In genomic region chr11:57833296-57833977, GRCm38 (mm10) we compare ENCODE assay signal across 15 mouse cellular contexts. TPM values are rescaled to one million over a fixed set of nuclear protein-coding genes. Genes with fewer than 3 reads are reported as not detected.
A peak's percentile ranks its signal among the peaks of the same experiment; 100 is the strongest.
DNase-seq lines count a peak whose midpoint lies in the region; ATAC-seq and TF ChIP-seq lines count a peak whose summit lies in the region.
"Had no signal": no experiment of that assay in that cellular context is flagged by ENCODE, and none has a peak within 500 bp of the region (broad histone marks: within the 10 kb centered on the region; RNA-seq: fewer than 3 reads in every experiment).

No protein-coding gene starts in this region.

- H3K4me2 ChIP-seq in heart, postnatal 0 days (ENCODE audit: low read depth, low read length): peak overlapping the region; percentile 26
- peak overlapping the region; percentile 29; the same call in 1 of the 2 replicates for H3K4me2 ChIP-seq in stomach, embryonic 15.5 days
- no peak overlapping the region for H3K4me2 ChIP-seq in stomach, postnatal 0 days (replicated peaks; ENCODE audit: low read depth)
- H3K4me2 ChIP-seq: neural tube, embryonic 13.5 days had no signal

- no peak for TF ChIP-seq EP300 in heart, postnatal 0 days (IDR thresholded peaks at IDR 0.05; ENCODE audit: low read depth)
- no peak for TF ChIP-seq EP300 in stomach, postnatal 0 days (optimal IDR thresholded peaks at IDR 0.05)

- H3K27me3 ChIP-seq in heart, postnatal 0 days (ENCODE audit: control insufficient read depth, insufficient read depth, low read length): peaks cover 97% of the 10 kb centered on the region
- peaks cover 87% of the 10 kb centered on the region for H3K27me3 ChIP-seq in stomach, embryonic 15.5 days (replicated peaks)
- peaks cover 28% of the 10 kb centered on the region; the same call in 1 of the 2 replicates for H3K27me3 ChIP-seq in stomach, postnatal 0 days (ENCODE audit: control insufficient read depth, insufficient read depth, low read length)

- no peak overlapping the region for H3K9ac ChIP-seq in heart, postnatal 0 days (replicated peaks; ENCODE audit: low read depth, low read length)
- H3K9ac ChIP-seq in stomach, embryonic 15.5 days: no peak overlapping the region
- no peak overlapping the region for H3K9ac ChIP-seq in stomach, postnatal 0 days (ENCODE audit: low read length)
- H3K9ac ChIP-seq: neural tube, embryonic 13.5 days had no signal

- no peak overlapping the region for H3K27ac ChIP-seq in heart, postnatal 0 days (ENCODE audit: low read depth)
- no peak overlapping the region for H3K27ac ChIP-seq in stomach, embryonic 15.5 days
- no peak overlapping the region for H3K27ac ChIP-seq in stomach, postnatal 0 days (replicated peaks)
- H3K27ac ChIP-seq: neural tube, embryonic 13.5 days had no signal

- intact Hi-C loops in heart, postnatal 25 days (cut with DNase I): no loop called here
- intact Hi-C loops in left cerebral cortex, postnatal 25 days (cut with DNase I): no loop called here

- H3K4me1 ChIP-seq in heart, postnatal 0 days (ENCODE audit: control insufficient read depth, insufficient read depth): peaks cover 8% of the 10 kb centered on the region; the same call in 1 of the 2 replicates
- H3K4me1 ChIP-seq in stomach, embryonic 15.5 days: peaks cover 27% of the 10 kb centered on the region
- H3K4me1 ChIP-seq in stomach, postnatal 0 days (replicated peaks; ENCODE audit: control insufficient read depth, insufficient read depth): 0 out of 2 replicates have a peak, but pooled peaks cover 5% of the 10 kb centered on the region

- H3K4me3 ChIP-seq in heart, postnatal 0 days (ENCODE audit: low read depth, low read length): peak overlapping the region; percentile 1; the same call in 1 of the 2 replicates
- H3K4me3 ChIP-seq in stomach, embryonic 15.5 days (replicated peaks): no peak overlapping the region
- no peak overlapping the region for H3K4me3 ChIP-seq in stomach, postnatal 0 days (ENCODE audit: low read depth, low read length)
- H3K4me3 ChIP-seq: neural tube, embryonic 13.5 days had no signal

- no peaks in the 10 kb centered on the region for H3K9me3 ChIP-seq in heart, postnatal 0 days (replicated peaks; ENCODE audit: control insufficient read depth, low read length)
- no peaks in the 10 kb centered on the region for H3K9me3 ChIP-seq in stomach, embryonic 15.5 days
- no peaks in the 10 kb centered on the region for H3K9me3 ChIP-seq in stomach, postnatal 0 days (ENCODE audit: control insufficient read depth, low read length)
- H3K9me3 ChIP-seq: neural tube, embryonic 13.5 days had no signal

- no peak for ATAC-seq in heart, postnatal 0 days (ENCODE audit: insufficient read depth, low read depth)
- no peak for ATAC-seq in stomach, embryonic 15.5 days (ENCODE audit: insufficient read depth, low FRiP score, low read depth)
- no peak for ATAC-seq in stomach, postnatal 0 days (ENCODE audit: low FRiP score, low TSS enrichment)
- no peak for ATAC-seq in erythroid progenitor cell, adult 5-6 weeks (replicated peaks; ENCODE audit: low FRiP score, poor library complexity, severe bottlenecking)
- ATAC-seq: forebrain, embryonic 14.5 days had no signal

- peak; percentile 59 for DNase-seq in embryo, embryonic 11 days
- DNase-seq in embryo, embryonic 10.5 days (ENCODE audit: low spot score): no peak
- DNase-seq in heart, postnatal 0 days (ENCODE audit: low spot score): no peak
- no peak for DNase-seq in heart, postnatal 25 days (ENCODE audit: low spot score)
- no peak for DNase-seq in stomach, postnatal 0 days (ENCODE audit: low spot score)
- no peak for DNase-seq in left cerebral cortex, postnatal 25 days (ENCODE audit: low spot score in 2 of 2)
- DNase-seq: cerebellum, postnatal 25 days; kidney, adult 2 months; left cerebral cortex, postnatal 4 days; lung, postnatal 4 days had no signal

- 18% methylated on average over 30 of the region's 30 CpGs for WGBS in heart, postnatal 0 days
- WGBS in stomach, embryonic 15.5 days: 11% methylated on average over 30 of the region's 30 CpGs
- 19% methylated on average over 30 of the region's 30 CpGs for WGBS in stomach, postnatal 0 days

- H3K36me3 ChIP-seq in heart, postnatal 0 days (replicated peaks; ENCODE audit: control insufficient read depth, insufficient read depth, low read length): no peaks in the 10 kb centered on the region
- no peaks in the 10 kb centered on the region for H3K36me3 ChIP-seq in stomach, embryonic 15.5 days
- H3K36me3 ChIP-seq in stomach, postnatal 0 days (ENCODE audit: control insufficient read depth, insufficient read depth, low read length): no peaks in the 10 kb centered on the region
- H3K36me3 ChIP-seq: neural tube, embryonic 13.5 days had no signal

- TF ChIP-seq CTCF in heart, postnatal 0 days (IDR thresholded peaks at IDR 0.05; ENCODE audit: low read depth): no peak
- TF ChIP-seq CTCF in stomach, postnatal 0 days (IDR thresholded peaks at IDR 0.05; ENCODE audit: low read depth): no peak

RNA-seq across cellular contexts. Expression of gene Hand1, which starts 0.8 kb away (rescaled TPM):
- total RNA-seq in heart, postnatal 0 days (2014; rRNA removed; ENCODE audit: low replicate concordance): 2.0 TPM in 1 of 2 replicates, not detected in the other
- 2.7 and 3.3 TPM in 2 replicates for polyA plus RNA-seq in heart, postnatal 0 days (2015; fragmentation: Nextera tagmentation; extraction: Ambion mirVana)
- not detected for total RNA-seq in heart, postnatal 25 days (2021)
- polyA plus RNA-seq in stomach, embryonic 15.5 days (2015; fragmentation: Nextera tagmentation; extraction: Ambion mirVana): 4.6 and 6.9 TPM in 2 replicates
- 0.12 and 0.16 TPM in 2 replicates for polyA plus RNA-seq in stomach, postnatal 0 days (2015; fragmentation: Nextera tagmentation; extraction: Ambion mirVana)
- not detected for total RNA-seq in left cerebral cortex, postnatal 25 days (2021)
- total RNA-seq in erythroid progenitor cell, adult 5-6 weeks (2015; ENCODE audit: low replicate concordance): not detected in 2 replicates
- not detected in 2 replicates for total RNA-seq in erythroid progenitor cell, adult 5-6 weeks (2017; ENCODE audit: low replicate concordance)
- total RNA-seq: gastrocnemius, postnatal 4 days; left cerebral cortex, postnatal 4 days had no signal
- polyA plus RNA-seq: forebrain, embryonic 14.5 days had no signal

RNA-seq across cellular contexts. Expression of gene Sap30l, which starts 32.0 kb away (rescaled TPM):
- total RNA-seq in heart, postnatal 0 days (2014; rRNA removed; ENCODE audit: low replicate concordance): 16.8 and 28.7 TPM in 2 replicates
- polyA plus RNA-seq in heart, postnatal 0 days (2015; fragmentation: Nextera tagmentation; extraction: Ambion mirVana): 8.2 and 8.3 TPM in 2 replicates
- 10 to 100 TPM; 37.2 to 40.7 TPM for total RNA-seq in heart, postnatal 25 days (2021)
- polyA plus RNA-seq in stomach, embryonic 15.5 days (2015; fragmentation: Nextera tagmentation; extraction: Ambion mirVana): 12.4 and 12.6 TPM in 2 replicates
- 8.7 TPM in 2 replicates for polyA plus RNA-seq in stomach, postnatal 0 days (2015; fragmentation: Nextera tagmentation; extraction: Ambion mirVana)
- 10 to 100 TPM; 50.4 to 50.9 TPM for total RNA-seq in left cerebral cortex, postnatal 25 days (2021)
- 1.8 and 11.7 TPM in 2 replicates for total RNA-seq in erythroid progenitor cell, adult 5-6 weeks (2015; ENCODE audit: low replicate concordance)
- 1.3 and 5.9 TPM in 2 replicates for total RNA-seq in erythroid progenitor cell, adult 5-6 weeks (2017; ENCODE audit: low replicate concordance)
